Mouse (Mus musculus): ENCODE data around the gene Krtap19-5. TPM values are rescaled to one million over a fixed set of nuclear protein-coding genes. Genes with fewer than 3 reads are reported as not detected.

Gene Krtap19-5
- total RNA-seq (2021) = not detected

DNA sequence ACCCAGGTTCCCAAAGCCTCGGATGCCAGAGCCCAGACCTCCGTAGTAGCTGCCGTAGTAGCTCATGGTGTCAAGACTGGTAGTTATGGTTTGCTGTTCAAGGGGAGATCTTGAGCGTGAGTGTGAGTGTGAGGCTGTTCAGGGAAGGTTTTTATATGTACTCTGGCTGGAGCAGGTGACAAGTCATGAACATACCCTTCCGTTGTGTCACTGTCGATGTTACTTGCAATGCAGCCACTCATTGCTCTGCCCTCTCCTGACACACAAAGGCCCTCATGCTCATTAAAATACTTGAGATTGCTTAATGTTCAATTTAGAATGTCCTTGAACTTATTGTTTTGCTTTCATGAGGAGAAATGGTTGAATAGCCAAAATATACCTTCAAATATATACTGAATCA lies at the start of gene Krtap19-5:
Gene Krtap19-5, minus strand, starts transcription at position 101 of the 400 bp plus-strand sequence.
- no peak for DNase-seq (ENCODE audit: extremely low spot score in 1 of 2, low spot score in 1 of 2)

DNA sequence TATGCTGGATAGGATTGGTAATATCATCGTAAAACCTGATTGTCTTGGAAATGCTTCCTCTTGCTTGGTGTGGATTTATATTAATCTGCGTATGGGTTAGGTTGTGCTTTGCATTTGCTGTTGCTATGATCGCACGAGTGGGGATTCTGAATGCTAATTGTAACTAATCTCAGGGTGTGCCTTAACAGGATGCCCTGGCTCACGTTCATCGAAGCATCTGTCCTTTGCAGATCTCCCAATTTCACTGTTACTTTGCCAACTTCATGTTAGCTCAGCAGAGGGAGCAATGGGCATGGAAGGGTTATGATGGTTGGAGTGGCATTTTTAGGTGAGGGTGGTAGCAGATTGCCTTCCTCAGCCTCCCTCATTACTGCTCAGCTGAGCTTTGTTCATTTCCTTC lies 44.8 kb upstream of the Krtap19-5 start:
- no peak for DNase-seq (ENCODE audit: extremely low spot score in 1 of 2, low spot score in 1 of 2)

DNA sequence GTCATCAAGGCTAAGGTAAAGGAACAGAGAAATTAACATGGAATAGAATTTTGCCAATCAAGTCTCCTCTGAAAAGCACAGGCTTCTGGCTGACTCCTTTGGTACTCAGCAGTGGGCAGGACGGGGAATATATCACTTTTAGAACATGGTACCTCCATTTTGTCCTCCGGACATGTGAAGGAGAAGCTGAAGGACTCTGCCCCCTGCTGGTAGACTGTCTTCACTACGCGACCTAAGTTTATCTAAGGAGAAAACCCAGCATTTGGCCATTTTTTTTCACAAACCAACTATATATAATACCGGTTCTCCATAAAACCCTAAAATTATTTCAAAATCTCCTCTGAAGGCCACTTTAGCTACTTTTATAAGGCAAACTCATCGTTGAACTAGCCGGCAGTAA lies 42.0 kb upstream of the Krtap19-5 start:
- DNase-seq (ENCODE audit: extremely low spot score in 1 of 2, low spot score in 1 of 2) = no peak

DNA sequence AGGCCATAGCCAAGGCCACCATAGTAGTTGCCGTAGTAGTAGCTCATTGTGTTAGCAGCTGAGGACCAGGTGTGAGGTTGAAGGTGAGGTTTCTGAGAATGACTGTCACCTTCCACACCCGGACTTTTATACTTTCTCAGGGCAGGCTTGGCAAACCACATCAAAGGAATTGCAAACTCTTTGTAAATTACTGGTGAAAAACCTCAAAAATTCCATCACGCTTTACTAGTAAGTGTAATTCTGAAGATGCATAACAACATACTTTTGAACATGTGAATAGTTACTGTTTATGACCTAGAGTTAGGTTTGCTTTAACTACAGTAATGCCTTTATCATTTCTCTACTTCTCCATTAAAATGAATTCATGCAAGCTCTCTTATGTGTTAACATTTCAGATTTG lies 35.9 kb upstream of the Krtap19-5 start, which contains the start of gene Krtap19-9b:
Gene Krtap19-9b, minus strand, starts transcription at position 101 of the 400 bp plus-strand sequence.
- no peak for DNase-seq (ENCODE audit: extremely low spot score in 1 of 2, low spot score in 1 of 2)

DNA sequence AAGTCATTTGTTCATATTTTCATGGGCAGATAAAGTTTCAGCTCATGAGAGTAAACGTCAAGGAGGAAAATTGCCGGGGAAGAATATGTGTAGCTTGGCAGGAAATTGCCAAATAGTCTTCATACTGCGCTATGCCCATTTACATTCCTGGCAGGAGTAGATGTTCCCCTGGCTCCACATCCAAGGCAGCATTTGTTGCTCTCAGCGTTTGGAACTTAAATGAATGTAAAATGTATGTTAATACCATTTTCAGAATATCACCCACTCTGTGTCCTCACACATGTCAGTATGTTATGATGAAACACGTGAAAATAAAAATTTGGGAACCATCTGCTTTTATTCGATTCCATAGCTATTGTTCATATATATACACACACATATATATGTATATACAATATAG lies 9.4 kb downstream of the Krtap19-5 start:
- DNase-seq (ENCODE audit: extremely low spot score in 1 of 2, low spot score in 1 of 2) = no peak

DNA sequence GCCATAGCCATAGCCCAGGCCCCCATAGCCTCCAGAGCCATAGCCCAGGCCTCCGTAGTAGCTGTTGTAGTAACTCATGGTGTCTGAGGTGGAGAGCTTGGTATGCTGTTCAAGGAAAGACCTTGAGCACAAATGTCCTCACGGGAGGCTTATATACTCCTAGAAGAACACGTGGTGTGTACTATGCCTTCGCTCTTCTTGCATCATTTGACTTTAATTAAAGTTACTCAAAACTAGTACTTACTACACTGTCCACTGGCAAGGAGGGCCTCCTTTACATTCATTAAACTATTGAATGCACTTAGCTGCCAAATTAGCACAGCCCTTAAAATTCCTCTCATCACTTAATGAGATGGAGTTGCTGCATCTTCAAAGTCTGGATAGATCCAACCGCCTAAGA lies 11.3 kb downstream of the Krtap19-5 start, which contains the start of gene Krtap19-4:
Gene Krtap19-4, minus strand, starts transcription at position 101 of the 400 bp plus-strand sequence.
- no peak for DNase-seq (ENCODE audit: extremely low spot score in 1 of 2, low spot score in 1 of 2)

DNA sequence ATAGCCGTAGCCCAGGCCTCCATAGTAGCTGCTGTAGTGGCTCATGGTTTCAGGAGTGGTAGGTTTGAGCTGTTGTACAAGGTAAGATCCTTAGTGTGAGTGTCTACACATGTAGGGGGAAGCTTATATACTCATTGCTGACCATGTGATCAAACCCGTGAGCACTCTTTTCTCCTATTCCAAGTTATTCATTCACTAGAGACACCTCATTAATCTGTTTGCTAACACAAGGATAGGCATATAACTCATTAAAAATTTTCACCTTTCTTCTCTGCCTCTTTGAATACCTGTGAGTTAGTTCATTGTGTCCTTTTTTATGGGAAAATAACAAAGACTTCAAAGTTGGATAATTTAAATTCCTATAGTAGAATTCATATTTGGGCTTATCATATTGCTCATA lies 18.3 kb downstream of the Krtap19-5 start, which contains the start of gene Krtap19-3:
Gene Krtap19-3, minus strand, starts transcription at position 101 of the 400 bp plus-strand sequence.
- no peak for DNase-seq (ENCODE audit: extremely low spot score in 1 of 2, low spot score in 1 of 2)

DNA sequence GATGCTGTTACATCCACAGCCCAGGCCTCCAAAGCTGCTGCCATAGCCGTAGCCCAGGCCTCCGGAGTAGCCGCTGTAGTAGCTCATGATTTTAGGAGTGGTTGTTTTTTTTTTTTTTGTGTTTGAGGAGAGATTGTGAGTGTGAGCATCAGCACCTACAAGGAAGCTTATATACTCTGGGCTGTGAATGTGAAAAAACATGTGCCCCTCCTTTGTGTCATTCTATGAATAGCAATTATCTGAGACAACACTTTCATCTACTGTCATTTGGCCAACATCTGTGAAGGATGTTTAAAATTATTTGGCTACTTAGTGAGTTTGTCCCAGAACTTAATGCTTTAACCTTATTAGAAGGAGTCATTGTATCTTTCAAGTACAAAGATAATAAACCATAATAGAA lies 22.1 kb downstream of the Krtap19-5 start, which contains the start of gene Krtap19-2:
Gene Krtap19-2, minus strand, starts transcription at position 101 of the 400 bp plus-strand sequence.
- DNase-seq (ENCODE audit: extremely low spot score in 1 of 2, low spot score in 1 of 2) = no peak

DNA sequence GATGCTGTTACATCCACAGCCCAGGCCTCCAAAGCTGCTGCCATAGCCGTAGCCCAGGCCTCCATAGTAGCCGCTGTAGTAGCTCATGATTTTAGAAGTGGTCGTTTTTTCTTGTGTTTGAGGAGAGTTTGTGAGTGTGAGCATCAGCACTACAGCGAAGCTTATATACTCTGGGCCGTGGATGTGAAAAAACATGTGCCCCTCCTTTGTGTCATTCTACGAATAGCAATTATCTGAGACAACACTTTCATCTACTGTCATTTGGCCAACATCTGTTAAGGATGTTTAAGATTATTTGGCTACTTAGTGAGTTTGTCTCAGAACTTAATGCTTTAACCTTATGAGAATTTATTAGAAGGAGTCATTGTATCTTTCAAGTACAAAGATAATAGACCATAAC lies 26.9 kb downstream of the Krtap19-5 start, which contains the start of gene Krtap19-1:
Gene Krtap19-1, minus strand, starts transcription at position 101 of the 400 bp plus-strand sequence.
- DNase-seq (ENCODE audit: extremely low spot score in 1 of 2, low spot score in 1 of 2) = no peak

DNA sequence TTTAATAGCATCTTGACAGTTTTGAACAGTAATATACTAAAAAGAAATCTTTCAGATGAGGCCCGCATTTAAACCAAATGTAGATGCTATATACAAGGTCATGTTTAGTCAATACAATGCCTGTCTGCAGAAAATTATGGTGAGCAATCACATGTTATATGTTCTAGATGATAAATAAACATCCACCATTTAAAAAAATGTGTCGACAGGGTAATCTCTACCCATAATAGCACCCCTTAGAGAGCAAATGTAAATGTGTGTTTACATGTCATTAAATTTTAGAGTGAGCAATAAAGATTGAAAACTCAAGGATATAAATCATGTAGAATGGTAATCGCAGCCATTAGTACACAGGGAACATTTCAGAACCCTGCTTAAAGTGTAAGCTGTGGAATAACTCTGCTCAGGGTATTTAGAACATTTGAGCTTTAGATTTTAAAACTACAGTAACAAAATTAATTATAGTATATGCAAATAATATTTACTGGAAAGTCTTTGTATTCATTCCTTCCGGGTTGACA lies 31.3 kb downstream of the Krtap19-5 start:
- DNase-seq (ENCODE audit: extremely low spot score in 1 of 2, low spot score in 1 of 2) = no peak

DNA sequence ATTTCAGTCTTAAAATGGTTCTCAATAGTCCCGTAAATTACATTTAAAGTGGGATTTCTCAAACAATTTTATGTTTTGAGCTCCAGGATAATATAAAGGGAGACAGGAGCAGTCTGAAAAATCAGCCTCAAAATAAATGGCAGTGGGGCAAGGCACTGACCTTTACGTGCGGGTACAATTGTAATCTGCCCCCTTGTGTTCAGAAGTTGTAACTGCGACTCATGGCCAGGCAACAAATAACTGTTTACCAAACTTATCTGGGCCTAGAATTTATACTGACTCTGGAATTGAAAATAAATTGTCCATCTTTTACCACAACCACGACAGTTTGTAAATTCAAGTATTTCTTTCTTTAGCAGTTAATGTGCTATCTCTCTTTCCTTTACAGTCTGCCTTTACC lies 44.8 kb downstream of the Krtap19-5 start:
- DNase-seq (ENCODE audit: extremely low spot score in 1 of 2, low spot score in 1 of 2) = peak in 1 of 2 experiments; percentile 4

DNA sequence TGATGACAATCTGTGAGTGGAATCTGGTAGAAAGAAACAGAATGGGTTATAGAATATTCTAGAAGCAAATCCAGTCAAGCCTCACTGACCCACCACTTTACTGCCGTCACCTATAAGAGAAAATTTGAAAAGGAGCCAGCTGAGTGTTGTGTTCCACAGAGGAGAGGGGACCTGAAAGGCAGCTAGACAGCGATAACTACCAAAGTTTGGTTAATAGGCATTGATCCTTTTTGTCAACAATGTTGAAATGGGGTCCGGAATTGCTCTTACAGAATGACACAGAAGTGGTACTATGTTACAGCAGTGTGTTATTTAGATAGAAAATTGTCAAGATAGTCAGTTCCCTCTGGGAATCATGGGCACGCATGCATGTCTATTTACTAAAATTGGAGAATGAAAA lies 47.7 kb downstream of the Krtap19-5 start:
- DNase-seq (ENCODE audit: extremely low spot score in 1 of 2, low spot score in 1 of 2) = no peak

DNA sequence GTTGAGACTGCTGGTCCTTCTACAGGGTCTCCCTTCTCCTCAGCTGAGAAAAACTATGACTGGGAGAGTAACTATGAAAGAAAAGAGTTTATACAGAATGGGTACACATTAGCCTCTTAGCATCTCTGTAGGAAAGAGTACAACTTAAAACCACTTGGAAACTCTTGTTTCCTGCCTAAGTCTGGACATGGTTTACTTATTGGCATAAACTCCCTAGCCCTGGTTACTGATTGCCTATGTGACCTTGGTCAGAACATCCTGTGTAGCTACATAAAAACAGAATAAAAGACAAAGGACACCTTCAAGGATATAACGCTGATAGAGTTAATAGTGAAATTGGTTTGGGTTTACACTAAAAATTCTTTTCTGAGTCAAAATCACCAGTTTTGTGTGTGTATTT lies 48.9 kb downstream of the Krtap19-5 start:
- no peak for DNase-seq (ENCODE audit: extremely low spot score in 1 of 2, low spot score in 1 of 2)

Other genes starting within 250 kb of the Krtap19-5 start
- gene Krtap26-1, start 248.7 kb downstream of the Krtap19-5 start, total RNA-seq (2021) = not detected
- gene Krtap27-1, start 224.8 kb downstream of the Krtap19-5 start, total RNA-seq (2021) = not detected
- gene 2310061N02Rik, start 188.5 kb downstream of the Krtap19-5 start, total RNA-seq (2021) = not detected
- gene Krtap13-1, start 167.6 kb downstream of the Krtap19-5 start, total RNA-seq (2021) = not detected
- gene Krtap13, start 144.8 kb downstream of the Krtap19-5 start, total RNA-seq (2021) = not detected
- gene 2310034C09Rik, start 137.6 kb downstream of the Krtap19-5 start, total RNA-seq (2021) = not detected
- not detected for gene 2310057N15Rik, start 122.3 kb downstream of the Krtap19-5 start, total RNA-seq (2021)
- gene Gm5965, start 118.6 kb downstream of the Krtap19-5 start, total RNA-seq (2021) = not detected
- gene Gm20741, start 84.2 kb downstream of the Krtap19-5 start, total RNA-seq (2021) = not detected
- not detected for gene Krtap15, start 76.2 kb downstream of the Krtap19-5 start, total RNA-seq (2021)
- not detected for gene Krtap14, start 70.3 kb downstream of the Krtap19-5 start, total RNA-seq (2021)
- not detected for gene Krtap19-1, start 27.0 kb downstream of the Krtap19-5 start, total RNA-seq (2021)
- not detected for gene Krtap19-2, start 22.2 kb downstream of the Krtap19-5 start, total RNA-seq (2021)
- gene Krtap19-3, start 18.4 kb downstream of the Krtap19-5 start, total RNA-seq (2021) = not detected
- not detected for gene Krtap19-4, start 11.4 kb downstream of the Krtap19-5 start, total RNA-seq (2021)
- not detected for gene Krtap19-9b, start 35.8 kb upstream of the Krtap19-5 start, total RNA-seq (2021)
- gene Krtap16-3, start 66.4 kb upstream of the Krtap19-5 start, total RNA-seq (2021) = not detected
- gene Krtap22-2, start 114.3 kb upstream of the Krtap19-5 start, total RNA-seq (2021) = not detected
- not detected for gene Gm10229, start 118.8 kb upstream of the Krtap19-5 start, total RNA-seq (2021)
- gene Krtap6-1, start 135.2 kb upstream of the Krtap19-5 start, total RNA-seq (2021) = not detected
- not detected for gene Gm10228, start 145.0 kb upstream of the Krtap19-5 start, total RNA-seq (2021)
- not detected for gene Krtap6-5, start 151.4 kb upstream of the Krtap19-5 start, total RNA-seq (2021)
- not detected for gene 1110025L11Rik, start 167.5 kb upstream of the Krtap19-5 start, total RNA-seq (2021)
- not detected for gene Krtap6-3, start 187.6 kb upstream of the Krtap19-5 start, total RNA-seq (2021)
- gene Gm6358, start 244.4 kb upstream of the Krtap19-5 start, total RNA-seq (2021) = not detected

Data from layer of hippocampus, postnatal 25 days (tissue).